9 mouse cellular contexts compared by ENCODE assay signal in genomic region chr10:40881236-40881635, GRCm38 (mm10). TPM values are rescaled to one million over a fixed set of nuclear protein-coding genes. Genes with fewer than 3 reads are reported as not detected.
DNase-seq lines count a peak whose midpoint lies in the region; ATAC-seq and TF ChIP-seq lines count a peak whose summit lies in the region.
"Had no signal": no experiment of that assay in that cellular context is flagged by ENCODE, and none has a peak within 500 bp of the region (broad histone marks: within the 10 kb centered on the region; RNA-seq: fewer than 3 reads in every experiment).

No protein-coding gene starts in this region.

- H3K27me3 ChIP-seq in hindbrain, embryonic 12.5 days, result no peaks in the 10 kb centered on the region
- no peaks in the 10 kb centered on the region for H3K27me3 ChIP-seq in hindbrain, embryonic 10.5 days (ENCODE audit: insufficient read depth, poor library complexity, severe bottlenecking)
- H3K27me3 ChIP-seq in midbrain, embryonic 12.5 days, result no peaks in the 10 kb centered on the region
- H3K27me3 ChIP-seq in midbrain, postnatal 0 days (ENCODE audit: insufficient read depth, low read length), result no peaks in the 10 kb centered on the region
- no peaks in the 10 kb centered on the region for H3K27me3 ChIP-seq in embryonic facial prominence, embryonic 15.5 days
- no peaks in the 10 kb centered on the region for H3K27me3 ChIP-seq in neural tube, embryonic 15.5 days (replicated peaks)

- H3K27ac ChIP-seq in hindbrain, embryonic 12.5 days, result no peak overlapping the region
- no peak overlapping the region for H3K27ac ChIP-seq in hindbrain, embryonic 10.5 days
- no peak overlapping the region for H3K27ac ChIP-seq in midbrain, embryonic 12.5 days (replicated peaks)
- no peak overlapping the region for H3K27ac ChIP-seq in midbrain, postnatal 0 days (ENCODE audit: low read depth, low read length)
- H3K27ac ChIP-seq in embryonic facial prominence, embryonic 15.5 days (replicated peaks), result no peak overlapping the region
- no peak overlapping the region for H3K27ac ChIP-seq in neural tube, embryonic 15.5 days (replicated peaks)

- H3K9me3 ChIP-seq in hindbrain, embryonic 12.5 days (replicated peaks), result no peaks in the 10 kb centered on the region
- H3K9me3 ChIP-seq in hindbrain, embryonic 10.5 days, result no peaks in the 10 kb centered on the region
- H3K9me3 ChIP-seq in midbrain, embryonic 12.5 days, result no peaks in the 10 kb centered on the region
- H3K9me3 ChIP-seq in midbrain, postnatal 0 days (ENCODE audit: low read length), result no peaks in the 10 kb centered on the region
- no peaks in the 10 kb centered on the region for H3K9me3 ChIP-seq in embryonic facial prominence, embryonic 15.5 days (replicated peaks)
- H3K9me3 ChIP-seq in neural tube, embryonic 15.5 days (replicated peaks), result no peaks in the 10 kb centered on the region

- no peaks in the 10 kb centered on the region for H3K36me3 ChIP-seq in hindbrain, embryonic 12.5 days
- peaks cover 10% of the 10 kb centered on the region; the same call in 1 of the 2 replicates for H3K36me3 ChIP-seq in hindbrain, embryonic 10.5 days
- H3K36me3 ChIP-seq in midbrain, embryonic 12.5 days, result 0 out of 2 replicates have a peak, but pooled peaks cover 4% of the 10 kb centered on the region
- no peaks in the 10 kb centered on the region for H3K36me3 ChIP-seq in midbrain, postnatal 0 days (ENCODE audit: insufficient read depth, low read length)
- H3K36me3 ChIP-seq in embryonic facial prominence, embryonic 15.5 days, result no peaks in the 10 kb centered on the region
- H3K36me3 ChIP-seq in neural tube, embryonic 15.5 days, result no peaks in the 10 kb centered on the region

- H3K4me2 ChIP-seq in hindbrain, embryonic 12.5 days (replicated peaks), result peak overlapping the region; percentile 57; the same call in 1 of the 2 replicates
- H3K4me2 ChIP-seq in midbrain, embryonic 12.5 days (replicated peaks), result 0 out of 2 replicates have a peak overlapping the region, but pooled peaks have one; percentile 57
- no peak overlapping the region for H3K4me2 ChIP-seq in midbrain, postnatal 0 days (ENCODE audit: low read depth, low read length, poor library complexity, severe bottlenecking)
- H3K4me2 ChIP-seq in embryonic facial prominence, embryonic 15.5 days (replicated peaks), result 0 out of 2 replicates have a peak overlapping the region, but pooled peaks have one; percentile 75
- H3K4me2 ChIP-seq in neural tube, embryonic 15.5 days, result peak overlapping the region; percentile 67; the same call in 1 of the 2 replicates

- DNase-seq in hindbrain, embryonic 10.5 days (ENCODE audit: low spot score), result no peak
- DNase-seq in midbrain, postnatal 0 days (ENCODE audit: low spot score), result no peak
- DNase-seq in right cerebral cortex, postnatal 36 days (ENCODE audit: low spot score in 2 of 2), result no peak
- DNase-seq: kidney, postnatal 25 days; thymus, adult 18-20 months had no signal

- 78% methylated on average over 3 of the region's 3 CpGs for WGBS in hindbrain, embryonic 12.5 days
- WGBS in hindbrain, embryonic 10.5 days, result 72% methylated on average over 3 of the region's 3 CpGs
- 75% methylated on average over 3 of the region's 3 CpGs for WGBS in midbrain, embryonic 12.5 days
- 68% methylated on average over 3 of the region's 3 CpGs for WGBS in midbrain, postnatal 0 days
- 60% methylated on average over 3 of the region's 3 CpGs for WGBS in embryonic facial prominence, embryonic 15.5 days
- 55% methylated on average over 3 of the region's 3 CpGs for WGBS in neural tube, embryonic 15.5 days

- no peak overlapping the region for H3K9ac ChIP-seq in hindbrain, embryonic 12.5 days
- no peak overlapping the region for H3K9ac ChIP-seq in midbrain, embryonic 12.5 days (replicated peaks)
- no peak overlapping the region for H3K9ac ChIP-seq in midbrain, postnatal 0 days (replicated peaks; ENCODE audit: low read length, poor library complexity, severe bottlenecking)
- H3K9ac ChIP-seq in embryonic facial prominence, embryonic 15.5 days, result no peak overlapping the region
- H3K9ac ChIP-seq in neural tube, embryonic 15.5 days (replicated peaks), result no peak overlapping the region

- ATAC-seq in hindbrain, embryonic 12.5 days (ENCODE audit: low FRiP score), result no peak
- ATAC-seq in midbrain, embryonic 12.5 days (ENCODE audit: low FRiP score, low read depth), result no peak
- no peak for ATAC-seq in midbrain, postnatal 0 days (ENCODE audit: low FRiP score)
- ATAC-seq in embryonic facial prominence, embryonic 15.5 days (ENCODE audit: insufficient number of reproducible peaks, low FRiP score, low TSS enrichment, low read depth), result no peak
- no peak for ATAC-seq in neural tube, embryonic 15.5 days (ENCODE audit: low FRiP score)

- H3K4me1 ChIP-seq in hindbrain, embryonic 12.5 days, result peaks cover 12% of the 10 kb centered on the region
- H3K4me1 ChIP-seq in hindbrain, embryonic 10.5 days (replicated peaks), result peaks cover 29% of the 10 kb centered on the region
- H3K4me1 ChIP-seq in midbrain, embryonic 12.5 days, result peaks cover 15% of the 10 kb centered on the region
- peaks cover 6% of the 10 kb centered on the region; the same call in 1 of the 2 replicates for H3K4me1 ChIP-seq in midbrain, postnatal 0 days (ENCODE audit: insufficient read depth, low read length)
- peaks cover 16% of the 10 kb centered on the region for H3K4me1 ChIP-seq in embryonic facial prominence, embryonic 15.5 days
- peaks cover 29% of the 10 kb centered on the region for H3K4me1 ChIP-seq in neural tube, embryonic 15.5 days

- H3K4me3 ChIP-seq in hindbrain, embryonic 12.5 days, result no peak overlapping the region
- H3K4me3 ChIP-seq in hindbrain, embryonic 10.5 days, result no peak overlapping the region
- no peak overlapping the region for H3K4me3 ChIP-seq in midbrain, embryonic 12.5 days
- H3K4me3 ChIP-seq in midbrain, postnatal 0 days (ENCODE audit: low read depth, low read length), result no peak overlapping the region
- H3K4me3 ChIP-seq in embryonic facial prominence, embryonic 15.5 days (replicated peaks), result no peak overlapping the region
- no peak overlapping the region for H3K4me3 ChIP-seq in neural tube, embryonic 15.5 days (replicated peaks)

- TF ChIP-seq CTCF in midbrain, postnatal 0 days (IDR thresholded peaks at IDR 0.05), result no peak

RNA-seq across cellular contexts. Expression of gene Cdc40, which starts 1.9 kb away (rescaled TPM):
- 32.1 and 32.4 TPM in 2 replicates for polyA plus RNA-seq in hindbrain, embryonic 12.5 days (2016; fragmentation: Nextera tagmentation; extraction: Ambion mirVana)
- 28.0 and 34.8 TPM in 2 replicates for polyA plus RNA-seq in hindbrain, embryonic 10.5 days (2016; fragmentation: Nextera tagmentation; extraction: Ambion mirVana)
- polyA plus RNA-seq in midbrain, embryonic 12.5 days (2016; fragmentation: Nextera tagmentation; extraction: Ambion mirVana), result 38.3 and 38.6 TPM in 2 replicates
- 19.8 and 20.0 TPM in 2 replicates for total RNA-seq in midbrain, postnatal 0 days (2014; rRNA removed)
- 12.7 and 13.7 TPM in 2 replicates for polyA plus RNA-seq in midbrain, postnatal 0 days (2015; fragmentation: Nextera tagmentation; extraction: Ambion mirVana)
- polyA plus RNA-seq in embryonic facial prominence, embryonic 15.5 days (2015; fragmentation: Nextera tagmentation; extraction: Ambion mirVana), result 30.7 and 32.8 TPM in 2 replicates
- polyA plus RNA-seq in neural tube, embryonic 15.5 days (2015; fragmentation: Nextera tagmentation; extraction: Ambion mirVana), result 22.9 and 25.4 TPM in 2 replicates

RNA-seq across cellular contexts. Expression of gene Wasf1, which starts 2.0 kb away (rescaled TPM):
- polyA plus RNA-seq in hindbrain, embryonic 12.5 days (2016; fragmentation: Nextera tagmentation; extraction: Ambion mirVana), result 70.5 and 77.3 TPM in 2 replicates
- 51.6 and 60.5 TPM in 2 replicates for polyA plus RNA-seq in hindbrain, embryonic 10.5 days (2016; fragmentation: Nextera tagmentation; extraction: Ambion mirVana)
- polyA plus RNA-seq in midbrain, embryonic 12.5 days (2016; fragmentation: Nextera tagmentation; extraction: Ambion mirVana), result 74.8 and 85.0 TPM in 2 replicates
- total RNA-seq in midbrain, postnatal 0 days (2014; rRNA removed), result 28.4 and 30.4 TPM in 2 replicates
- polyA plus RNA-seq in midbrain, postnatal 0 days (2015; fragmentation: Nextera tagmentation; extraction: Ambion mirVana), result 150 and 155 TPM in 2 replicates
- 15.9 and 21.0 TPM in 2 replicates for polyA plus RNA-seq in embryonic facial prominence, embryonic 15.5 days (2015; fragmentation: Nextera tagmentation; extraction: Ambion mirVana)
- polyA plus RNA-seq in neural tube, embryonic 15.5 days (2015; fragmentation: Nextera tagmentation; extraction: Ambion mirVana), result 98.8 and 105 TPM in 2 replicates
